Mouse (Mus musculus): ENCODE measurements around the gene Ccdc8.

Gene Ccdc8

DNA sequence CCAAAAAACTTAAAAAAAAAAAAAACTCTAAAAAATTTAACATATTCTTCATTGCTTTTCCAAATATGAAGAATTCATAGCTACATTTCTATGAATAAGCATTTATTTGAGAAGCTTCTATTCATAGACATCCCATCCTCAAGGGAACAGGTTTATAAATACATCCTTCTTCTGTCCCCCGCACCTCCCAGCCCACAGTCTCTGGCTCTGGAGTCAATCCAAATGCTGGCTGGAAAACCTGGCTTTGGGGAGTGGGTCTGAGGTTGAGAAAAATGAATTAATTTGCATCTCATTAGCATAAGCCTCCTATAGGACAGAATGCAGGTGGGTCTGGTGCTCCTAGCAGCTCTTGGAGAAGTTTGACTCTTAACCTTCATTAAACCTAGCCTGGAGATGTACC, 53.2 kb downstream of the Ccdc8 start:
- no peak for DNase-seq (ENCODE audit: low spot score in 2 of 2)

All from frontal cortex, postnatal 14 days (tissue).